Mouse (Mus musculus) liver, postnatal 0 days (tissue): ENCODE measurements at regions not wholly inside any gene's neighbourhood (a gene's known extent, or its start where the extent isn't known, plus 50 kb on each side); places are given as distances from the start of the nearest gene placed in this dataset.

Experiments used
- ATAC-seq: fragments of 200-750 bp; cut with Nextera tagmentation; 2 replicates; pipeline ENCODE4 v1.8.0; 2017; ENCODE audit warnings: mild to moderate bottlenecking, moderate library complexity
- DNase-seq: peaks from one replicate; pipeline ENCODE4 v3.0.0-alpha.2; 2016
- H3K27ac ChIP-seq: fragments of 300-500 bp; sonication (generic); 2 replicates; pipeline ENCODE4 v1.5.1; 2014; ENCODE audit warnings: antibody characterized with exemption, moderate library complexity, mild to moderate bottlenecking, low read depth
- H3K27me3 ChIP-seq: fragments of 300-500 bp; sonication (generic); 2 replicates; pipeline ENCODE4 v1.6.1; 2014; ENCODE audit warnings: low read length, control low read depth, mixed read lengths; ENCODE audit not compliant: insufficient read depth
- H3K36me3 ChIP-seq: fragments of 300-500 bp; sonication (generic); replicated peaks from 2 replicates; pipeline ENCODE4 v1.6.1; 2014; ENCODE audit warnings: mild to moderate bottlenecking, control low read depth, low read length, moderate library complexity, mixed read lengths; ENCODE audit not compliant: insufficient read depth
- H3K4me1 ChIP-seq: fragments of 300-500 bp; sonication (generic); 2 replicates; pipeline ENCODE4 v1.6.1; 2014; ENCODE audit warnings: antibody characterized with exemption, mild to moderate bottlenecking, control low read depth; ENCODE audit not compliant: insufficient read depth
- H3K4me2 ChIP-seq: fragments of 300-500 bp; sonication (generic); 2 replicates; pipeline ENCODE4 v1.6.1; 2014; ENCODE audit warnings: low read depth, mild to moderate bottlenecking, low read length, moderate library complexity, mixed read lengths
- H3K4me3 ChIP-seq: fragments of 300-500 bp; sonication (generic); 2 replicates; pipeline ENCODE4 v1.5.1; 2014; ENCODE audit warnings: low read depth, low read length
- H3K9ac ChIP-seq: fragments of 300-500 bp; sonication (generic); replicated peaks from 2 replicates; pipeline ENCODE4 v1.6.1; 2014; ENCODE audit warnings: mild to moderate bottlenecking, moderate library complexity
- H3K9me3 ChIP-seq: fragments of 300-500 bp; sonication (generic); 2 replicates; pipeline ENCODE4 v1.6.1; 2016; ENCODE audit warnings: mild to moderate bottlenecking, control low read depth, low read length, mixed read lengths
- CTCF ChIP-seq: sonication (generic); IDR thresholded peaks from 2 replicates; pipeline ENCODE4 v1.5.1; 2016; ENCODE audit warnings: antibody characterized with exemption, low read depth
- EP300 ChIP-seq: IDR thresholded peaks from 2 replicates; pipeline ENCODE4 v1.6.1; 2016; ENCODE audit warnings: antibody characterized with exemption, low read depth, mild to moderate bottlenecking
- WGBS: fragments of 180-500 bp; shearing (Covaris S2); extraction: QIAGEN DNeasy Blood & Tissue Kit; methylation state at CpG from one replicate; pipeline ENCODE4 v1.1.7; 2014; ENCODE audit not compliant: insufficient replicate concordance; 5-methylcytosine and 5-hydroxymethylcytosine counted together

- no peak for TF ChIP-seq EP300
- no peak for TF ChIP-seq CTCF
- H3K27me3 ChIP-seq, result no peaks in the 10 kb centered on the region
- no peak overlapping the region for H3K9ac ChIP-seq
- no peaks in the 10 kb centered on the region for H3K36me3 ChIP-seq
- H3K4me2 ChIP-seq, result no peak overlapping the region
- no peak overlapping the region for H3K27ac ChIP-seq
- no peak for DNase-seq
- no peaks in the 10 kb centered on the region for H3K9me3 ChIP-seq
- ATAC-seq, result no peak
- peaks cover 25% of the 10 kb centered on the region for H3K4me1 ChIP-seq
- WGBS, result 67% methylated on average over 1 of the region's 1 CpGs
- no peak overlapping the region for H3K4me3 ChIP-seq
Observed at GRCm38 (mm10) chr2:167744080-167744479, 54.5 kb upstream of the Tmem189 start.

DNA sequence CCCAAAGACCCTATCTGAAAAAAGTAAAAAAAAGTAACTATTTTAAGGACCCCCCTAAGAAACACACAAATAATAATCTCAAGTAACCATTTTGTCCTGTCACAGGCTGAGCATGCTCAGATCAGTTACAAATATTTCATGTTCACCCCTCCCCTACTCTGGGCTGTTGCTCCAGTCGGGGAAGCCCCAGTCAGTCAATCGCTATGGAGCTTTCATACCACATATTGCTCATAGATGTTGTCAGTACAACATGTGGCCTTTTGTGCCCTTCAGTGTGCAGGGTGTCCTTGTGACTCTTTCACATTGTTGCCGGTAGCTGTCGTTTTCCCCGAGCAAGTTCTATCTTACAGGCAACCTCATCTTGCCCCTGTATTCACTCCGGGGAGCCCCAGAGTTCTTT is 52.9 kb upstream of the Tmem189 start:
- no peaks in the 10 kb centered on the region for H3K36me3 ChIP-seq
- H3K4me1 ChIP-seq, result peaks cover 12% of the 10 kb centered on the region
- no peak for DNase-seq
- no peak for TF ChIP-seq CTCF
- no peak for TF ChIP-seq EP300
- H3K27me3 ChIP-seq, result no peaks in the 10 kb centered on the region
- H3K4me3 ChIP-seq, result no peak overlapping the region
- no peak overlapping the region for H3K9ac ChIP-seq
- no peaks in the 10 kb centered on the region for H3K9me3 ChIP-seq
- WGBS, result 41% methylated on average over 6 of the region's 6 CpGs
- peak overlapping the region; percentile 22; the same call in 1 of the 2 replicates for H3K27ac ChIP-seq
- no peak overlapping the region for H3K4me2 ChIP-seq
- peak; percentile 10; the same call in 1 of the 2 replicates for ATAC-seq

DNA sequence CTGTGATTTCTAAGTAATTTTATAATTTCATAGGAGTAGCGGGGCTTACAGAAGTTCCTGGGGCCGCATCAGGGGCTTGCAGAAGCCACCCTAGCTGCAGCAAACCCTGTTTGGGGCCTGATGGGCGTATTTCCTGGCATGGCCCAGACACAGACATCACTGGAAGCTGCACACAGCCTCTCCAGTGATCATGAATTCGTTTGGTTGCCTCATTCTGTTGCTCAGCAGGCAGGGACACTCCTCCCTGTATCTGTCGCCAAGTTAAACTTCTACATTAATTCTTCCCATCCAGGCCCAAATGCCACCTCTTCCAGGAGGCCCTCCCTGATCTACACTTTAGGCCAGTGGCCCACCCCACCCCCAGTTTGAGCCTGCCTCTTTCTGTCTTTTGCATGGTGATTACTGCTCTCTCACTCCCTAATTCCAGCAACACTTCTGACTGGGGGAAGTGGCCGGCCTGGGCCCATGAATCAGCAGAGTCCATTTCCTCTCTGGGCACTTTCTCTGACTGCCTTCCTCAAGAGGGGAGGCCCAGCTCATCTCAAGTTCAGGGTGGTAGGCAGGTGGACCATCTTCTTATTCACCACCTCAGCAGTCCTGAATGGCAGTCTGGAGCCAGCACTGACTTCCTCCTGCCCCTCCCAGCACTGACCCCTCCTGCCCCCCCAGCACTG is 51.0 kb upstream of the Tmem189 start:
- Histone ChIP-seq H3K4me3 (no peak overlapping the region), H3K36me3 (no peaks in the 10 kb centered on the region), H3K27me3 (no peaks in the 10 kb centered on the region), H3K4me1 (0 out of 2 replicates have a peak, but pooled peaks cover 3% of the 10 kb centered on the region), H3K27ac (peak overlapping the region; percentile 76), H3K9ac (no peak overlapping the region), H3K9me3 (no peaks in the 10 kb centered on the region), H3K4me2 (peak overlapping the region; percentile 9; the same call in 1 of the 2 replicates)
- peak; percentile 43; the same call in 1 of the 2 replicates for ATAC-seq
- 38% methylated on average over 6 of the region's 6 CpGs for WGBS
- no peak for TF ChIP-seq EP300
- no peak for TF ChIP-seq CTCF
- peak; percentile 46 for DNase-seq
